Mouse (Mus musculus) spleen, postnatal 14 days (tissue): Measurements from ENCODE around the gene Adcy1.

Experiments used
- DNase-seq, 2 experiments: peaks; one replicate each; pipeline ENCODE4 v3.0.0; 2021 to 2022; ENCODE audit warnings: low spot score in 2 of 2

Adcy1 gene

DNA sequence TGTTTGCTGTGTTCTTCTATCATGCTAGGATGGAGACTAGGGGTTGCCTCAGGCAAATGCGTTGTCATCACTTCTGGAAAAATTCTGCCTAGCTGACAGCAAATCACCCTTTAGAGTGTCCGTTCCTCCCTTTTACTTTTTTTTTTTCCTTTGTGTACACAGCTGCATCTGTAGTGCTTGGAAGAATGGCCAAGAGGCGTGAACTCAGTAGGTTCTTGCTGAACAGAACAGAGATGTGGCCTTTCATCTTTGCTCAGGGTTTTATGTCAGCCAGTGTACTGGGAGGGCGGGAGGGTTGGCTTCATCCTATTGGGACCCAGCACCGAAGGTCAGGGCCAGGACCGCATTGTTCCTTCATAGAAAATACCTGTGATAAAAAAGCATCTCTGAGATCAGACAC is 72.0 kb downstream of the Adcy1 start:
- DNase-seq: no peak

DNA sequence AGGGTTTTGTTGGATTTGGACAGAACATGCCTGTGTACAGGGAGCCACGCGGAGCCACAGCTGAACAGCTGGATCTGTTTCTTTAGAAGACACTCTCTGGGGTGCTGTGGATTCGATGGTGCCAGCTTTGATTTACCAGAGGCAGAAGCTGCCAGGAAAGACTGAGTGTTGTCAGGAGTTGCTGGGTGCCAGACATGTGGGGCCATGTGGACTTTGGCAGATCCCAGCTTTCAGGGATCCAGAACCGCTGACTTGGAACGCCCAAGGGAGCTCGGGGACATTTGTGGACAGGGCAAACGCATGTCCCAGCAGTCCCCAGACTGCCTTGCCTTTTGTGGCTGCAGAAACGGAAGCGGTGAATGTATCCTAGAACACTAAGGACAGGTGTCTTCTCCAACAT is 72.5 kb downstream of the Adcy1 start:
- no peak for DNase-seq

DNA sequence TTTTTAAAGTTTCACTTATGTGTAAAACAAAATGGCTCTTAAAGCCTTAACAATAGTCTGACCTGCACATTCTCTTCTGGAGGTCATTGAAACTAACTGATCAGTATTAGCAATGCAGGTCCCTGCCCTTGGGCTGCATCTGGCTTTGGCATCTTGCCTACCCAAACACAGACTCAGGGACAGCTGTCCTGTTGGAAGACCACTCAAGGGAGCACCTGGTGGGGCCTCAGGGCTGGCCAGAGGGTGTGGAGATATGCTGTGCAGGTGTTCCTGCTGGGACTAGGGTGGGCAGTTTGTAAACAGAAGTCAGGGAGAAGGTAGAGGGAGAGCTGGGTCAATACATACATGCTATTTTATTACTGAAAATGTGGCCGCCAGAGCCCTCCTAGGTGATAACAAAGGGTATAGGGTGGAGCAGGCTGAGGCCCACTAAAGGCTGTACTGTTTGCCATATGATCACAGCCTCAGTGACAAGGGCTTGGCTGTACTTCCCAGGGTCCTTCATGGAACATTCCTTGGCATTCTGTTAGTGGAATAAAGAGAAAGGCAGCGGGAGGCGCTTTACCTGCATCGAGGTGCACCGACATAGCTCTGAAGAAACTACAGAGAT is 73.1 kb downstream of the Adcy1 start:
- no peak for DNase-seq

DNA sequence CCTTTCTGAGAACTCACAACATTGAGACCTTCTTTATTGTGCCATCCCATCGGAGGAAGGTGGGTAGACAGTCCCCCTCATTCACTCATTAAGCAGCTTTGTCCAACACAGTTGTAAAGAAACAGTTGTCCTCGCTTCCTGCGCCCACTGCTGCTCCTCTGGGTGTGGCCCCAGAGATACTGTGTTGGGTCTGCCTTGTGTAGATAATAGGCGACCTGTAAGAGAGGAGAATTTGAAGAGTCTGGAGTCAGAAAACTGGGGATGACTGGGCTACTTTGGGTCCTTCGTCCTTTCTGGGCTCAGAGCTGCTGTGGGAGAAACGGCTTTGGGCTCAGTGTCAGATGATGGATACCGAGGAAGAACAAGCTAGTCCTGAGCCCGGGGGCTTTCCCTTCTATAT is 75.1 kb downstream of the Adcy1 start:
- DNase-seq: no peak

DNA sequence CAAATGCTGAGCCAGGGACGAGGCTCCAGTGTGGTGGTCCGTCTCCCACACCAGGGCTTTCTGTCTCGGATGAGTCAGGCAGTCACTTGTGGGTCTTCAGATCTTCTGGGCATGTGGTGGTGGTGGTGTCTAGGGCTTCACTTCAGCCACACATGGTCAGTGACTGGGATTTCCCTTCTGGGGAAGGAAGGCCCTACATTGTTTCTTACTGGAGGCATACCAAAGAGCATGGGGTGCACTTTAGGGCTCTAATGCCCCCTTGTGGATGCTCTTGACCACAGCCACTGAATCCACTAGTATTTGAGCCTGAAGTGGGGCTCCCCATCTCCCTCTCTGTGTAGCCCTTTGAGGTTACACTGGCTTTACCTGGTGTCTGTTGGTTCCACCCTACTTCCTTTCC is 77.2 kb downstream of the Adcy1 start:
- no peak for DNase-seq

DNA sequence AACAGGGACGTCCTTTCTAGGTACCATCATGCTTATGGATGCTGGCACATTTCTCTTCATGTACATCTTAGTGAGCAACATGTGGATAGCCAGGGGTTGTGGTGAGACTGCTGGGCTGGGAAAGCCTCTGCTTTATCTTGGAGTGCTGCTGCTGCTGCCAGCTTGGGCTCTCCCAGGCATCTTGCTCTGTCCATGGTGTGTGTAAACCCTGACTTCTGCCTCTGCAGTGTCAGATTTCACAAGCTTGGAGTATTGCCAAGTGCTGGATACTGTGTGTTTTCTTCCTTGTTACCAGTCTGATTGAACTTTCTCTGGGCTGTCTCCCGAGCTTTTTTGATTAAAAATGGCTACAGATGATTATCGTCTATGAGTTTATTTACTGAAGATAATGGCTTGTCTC is 79.4 kb downstream of the Adcy1 start:
- DNase-seq: no peak

DNA sequence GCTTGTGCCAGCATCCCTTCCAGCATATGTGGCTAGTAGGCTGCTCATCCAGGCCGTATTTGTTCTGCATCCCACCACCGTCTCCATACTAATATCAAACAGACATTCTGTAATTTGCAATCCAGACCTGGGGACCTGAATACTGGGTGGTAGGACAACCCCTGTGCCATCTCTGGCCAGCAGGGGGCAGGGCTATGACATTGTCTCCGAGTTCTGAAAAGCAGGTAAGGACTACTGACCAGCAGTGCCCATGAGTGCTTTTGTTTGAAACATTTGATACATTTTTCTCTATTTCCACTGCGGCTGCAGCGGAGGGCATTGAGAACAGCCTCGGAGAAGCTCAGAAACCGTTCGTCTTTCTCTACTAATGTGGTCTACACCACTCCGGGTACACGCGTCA is 81.1 kb downstream of the Adcy1 start:
- no peak for DNase-seq

DNA sequence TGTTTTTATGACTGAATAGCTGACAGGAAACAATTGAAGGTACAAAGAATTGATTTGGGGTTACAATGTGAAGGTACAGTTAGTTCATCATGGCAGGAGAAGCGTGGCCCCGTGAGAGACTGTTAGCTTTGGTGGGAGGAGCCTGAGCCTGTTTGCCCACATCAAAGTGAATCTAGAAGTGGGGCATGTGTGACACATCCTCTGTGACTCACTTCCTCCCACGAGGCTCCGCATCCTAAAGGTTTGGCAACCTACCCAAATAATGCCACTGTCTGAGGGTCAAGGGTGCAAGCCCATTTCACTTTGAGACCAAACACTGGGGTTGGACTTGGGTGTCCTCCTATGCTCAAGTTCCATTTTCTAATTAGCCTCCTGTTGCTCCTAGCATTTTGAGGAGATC is 81.9 kb downstream of the Adcy1 start:
- no peak for DNase-seq

DNA sequence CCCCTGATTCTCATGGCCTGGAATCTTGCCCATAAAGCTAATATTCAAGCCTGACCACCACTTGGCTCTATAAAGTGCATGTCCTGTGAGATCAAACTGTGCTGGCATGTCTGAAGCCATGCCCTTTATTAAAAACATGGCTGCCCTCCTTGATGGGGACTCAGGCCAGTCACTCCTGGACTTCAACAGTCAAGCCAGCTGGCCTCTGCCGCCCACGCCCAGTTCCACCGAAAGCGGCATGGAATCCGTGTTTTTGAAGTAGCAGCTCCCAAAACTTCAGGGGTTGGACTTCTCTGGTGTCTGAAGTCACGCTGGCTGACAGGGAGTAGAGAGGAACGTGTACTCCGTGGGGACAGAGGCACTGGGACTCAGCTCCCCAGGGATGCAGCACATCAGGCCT is 84.2 kb downstream of the Adcy1 start:
- DNase-seq: no peak

DNA sequence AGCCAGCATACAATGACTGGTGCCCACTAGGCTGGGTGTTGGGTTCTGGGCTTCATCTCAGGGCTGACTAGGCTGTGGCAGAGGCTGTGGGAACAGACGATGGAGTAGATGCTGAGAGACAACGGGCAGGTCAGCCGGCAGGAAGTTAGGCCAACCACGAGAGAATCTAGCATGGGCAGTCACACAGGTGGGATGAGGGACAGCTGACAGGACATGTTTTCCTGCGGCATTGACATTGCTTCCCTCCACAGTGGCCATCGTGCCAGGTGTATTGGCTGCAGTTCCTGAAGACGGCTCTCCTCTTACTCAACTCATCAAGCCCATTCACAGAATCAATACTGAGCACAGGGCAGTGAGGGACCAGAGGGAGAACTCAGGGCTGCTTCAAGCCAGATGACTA is 84.7 kb downstream of the Adcy1 start:
- no peak for DNase-seq

DNA sequence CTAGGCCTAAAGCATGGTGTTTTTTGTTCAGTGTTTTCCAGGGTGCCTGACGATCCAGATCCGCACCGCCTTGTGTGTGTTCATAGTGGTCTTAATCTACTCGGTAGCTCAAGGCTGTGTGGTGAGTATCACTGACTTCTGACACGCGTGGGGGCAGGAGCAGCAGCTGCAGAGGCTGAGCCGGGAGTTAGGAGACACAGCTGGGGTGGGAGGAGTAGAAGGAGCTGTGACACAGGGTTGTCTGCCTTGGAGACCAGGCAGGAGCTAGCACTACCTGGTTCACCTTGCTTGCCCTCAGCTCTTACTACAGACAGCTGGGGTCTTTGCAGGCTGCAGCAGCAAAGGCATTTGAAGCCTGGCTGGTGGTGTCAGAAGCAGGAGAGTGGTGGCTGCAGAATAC is 86.2 kb downstream of the Adcy1 start:
- no peak for DNase-seq

DNA sequence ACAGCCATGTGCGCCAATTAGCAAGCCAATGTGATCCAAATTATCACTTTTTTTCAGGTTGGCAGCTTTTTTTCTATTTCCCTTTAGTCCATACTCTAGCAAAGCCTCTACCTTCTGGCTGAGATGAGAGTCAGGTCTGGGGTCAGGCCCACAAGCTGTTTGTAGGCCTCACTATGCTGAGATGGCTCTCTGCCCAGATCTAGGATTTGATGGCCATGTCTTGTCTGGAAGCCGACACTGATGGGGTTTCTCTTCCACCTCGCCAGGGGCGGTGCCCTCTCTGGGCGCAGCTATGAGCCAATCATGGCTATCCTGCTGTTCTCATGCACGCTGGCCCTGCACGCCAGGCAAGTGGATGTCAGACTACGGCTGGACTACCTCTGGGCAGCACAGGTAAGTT is 87.2 kb downstream of the Adcy1 start:
- no peak for DNase-seq

DNA sequence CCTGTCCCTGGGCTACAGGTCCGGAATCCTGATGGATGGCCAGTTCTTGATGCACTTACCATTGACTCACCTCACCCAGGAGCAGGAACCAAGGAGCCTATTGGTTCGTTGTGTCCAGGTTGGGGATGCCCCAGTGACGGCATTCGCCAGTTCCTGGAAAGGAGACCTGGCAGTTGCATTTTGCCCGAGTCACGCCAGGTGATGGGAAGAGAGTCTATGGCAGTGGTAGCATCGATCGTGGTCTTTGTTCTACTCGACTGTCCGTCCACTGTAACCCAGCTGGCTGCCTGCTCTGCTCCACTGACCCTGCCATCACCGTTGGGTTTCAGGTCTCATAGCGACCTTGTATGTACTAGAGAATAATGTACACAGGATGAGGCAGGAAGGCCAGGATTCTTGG is 89.1 kb downstream of the Adcy1 start:
- DNase-seq: no peak

DNA sequence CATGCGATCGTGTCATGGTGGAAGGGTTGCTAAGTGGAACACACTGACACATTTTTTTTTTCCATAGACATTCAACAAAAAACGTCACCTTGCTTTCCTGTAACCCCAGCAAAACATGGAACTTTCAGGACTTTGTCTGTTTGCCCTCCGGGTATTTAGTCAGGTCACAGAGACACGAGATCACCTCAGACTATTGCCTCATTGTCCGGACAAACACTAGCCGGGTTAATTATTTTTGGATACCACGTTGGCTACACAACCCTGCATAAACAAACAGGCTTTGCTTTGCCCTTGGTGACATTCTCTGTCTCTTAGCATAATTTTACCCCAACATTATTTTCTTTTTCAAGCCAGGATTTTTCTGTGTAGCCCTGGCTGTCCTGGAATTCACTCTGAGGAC is 89.8 kb downstream of the Adcy1 start:
- DNase-seq: no peak

DNA sequence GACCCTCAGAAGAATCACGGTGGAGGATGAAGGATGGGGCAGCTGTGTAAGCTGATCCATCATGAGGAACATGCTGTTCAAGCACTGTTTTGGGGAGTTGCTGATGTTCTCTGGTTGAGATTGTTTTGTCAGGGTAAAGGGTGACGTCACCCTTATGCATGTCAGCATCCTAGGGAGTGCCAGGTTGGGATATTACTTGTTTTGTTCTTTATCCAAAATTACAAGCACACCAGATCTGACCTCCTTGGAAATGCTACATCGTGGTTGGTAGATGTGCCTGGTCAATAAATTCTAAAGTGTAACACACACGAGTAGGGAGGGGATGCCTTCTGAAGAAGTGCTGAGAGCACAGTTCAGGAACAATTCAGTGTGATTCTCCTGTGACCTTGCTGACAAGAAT is 93.1 kb downstream of the Adcy1 start:
- no peak for DNase-seq

DNA sequence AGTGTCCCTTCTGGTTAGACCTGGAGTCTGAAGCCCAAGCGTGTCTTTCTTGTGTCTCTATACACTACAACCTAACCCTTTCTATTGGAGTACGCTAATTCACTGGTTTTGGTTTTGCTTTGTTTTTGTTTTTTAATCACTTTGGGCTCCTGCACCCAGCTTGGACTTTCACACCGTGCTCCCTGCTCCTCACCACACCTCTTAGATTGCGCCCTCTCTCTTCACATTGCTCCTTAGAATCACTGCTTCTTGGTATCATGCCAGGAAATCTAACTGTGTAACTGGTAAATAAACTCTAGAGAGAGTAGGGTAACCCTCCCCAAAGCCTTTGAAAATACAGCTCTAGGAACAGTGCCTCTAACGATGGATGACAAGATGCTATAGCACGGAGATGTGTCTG is 94.9 kb downstream of the Adcy1 start:
- no peak for DNase-seq

DNA sequence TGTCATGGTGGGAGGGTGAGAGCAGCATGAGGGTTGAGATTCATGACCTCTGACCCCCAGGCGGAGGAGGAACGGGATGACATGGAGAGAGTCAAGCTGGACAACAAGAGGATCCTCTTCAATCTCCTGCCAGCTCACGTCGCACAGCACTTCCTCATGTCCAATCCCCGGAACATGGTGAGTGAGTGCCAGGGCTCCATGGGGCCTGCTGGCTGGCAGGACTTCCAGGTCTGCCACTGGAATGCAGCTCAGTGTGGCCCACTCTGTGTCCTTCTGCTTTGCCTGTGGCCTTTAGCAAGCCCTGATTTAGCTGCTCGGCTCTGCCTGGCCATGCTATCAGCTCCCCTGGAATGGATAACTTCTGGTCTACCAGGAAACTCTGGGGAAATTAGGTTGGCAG is 96.9 kb downstream of the Adcy1 start:
- DNase-seq: no peak

DNA sequence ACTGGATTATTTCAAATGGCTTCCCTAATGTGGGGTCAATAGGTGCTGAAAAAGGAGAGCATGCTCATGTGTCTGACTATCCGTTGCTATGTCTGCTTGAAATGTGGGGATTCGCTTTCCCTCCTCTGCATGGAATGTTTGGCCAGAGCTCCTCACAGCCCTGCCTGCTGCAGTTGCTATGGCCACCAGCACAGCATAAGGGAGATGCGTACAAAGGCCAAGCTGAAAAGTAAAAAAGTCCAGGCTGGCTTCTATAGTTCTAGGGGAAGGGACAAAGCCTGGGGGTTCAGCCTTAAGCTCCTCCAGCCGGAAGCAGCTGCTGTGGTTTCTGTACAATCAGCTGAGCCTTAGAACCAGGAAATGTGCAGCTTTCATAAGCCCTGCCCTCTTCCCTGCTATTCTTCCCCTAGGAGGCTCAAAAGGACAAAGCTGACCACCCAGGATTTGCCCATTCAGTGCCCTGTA is 97.4 kb downstream of the Adcy1 start:
- DNase-seq: no peak

DNA sequence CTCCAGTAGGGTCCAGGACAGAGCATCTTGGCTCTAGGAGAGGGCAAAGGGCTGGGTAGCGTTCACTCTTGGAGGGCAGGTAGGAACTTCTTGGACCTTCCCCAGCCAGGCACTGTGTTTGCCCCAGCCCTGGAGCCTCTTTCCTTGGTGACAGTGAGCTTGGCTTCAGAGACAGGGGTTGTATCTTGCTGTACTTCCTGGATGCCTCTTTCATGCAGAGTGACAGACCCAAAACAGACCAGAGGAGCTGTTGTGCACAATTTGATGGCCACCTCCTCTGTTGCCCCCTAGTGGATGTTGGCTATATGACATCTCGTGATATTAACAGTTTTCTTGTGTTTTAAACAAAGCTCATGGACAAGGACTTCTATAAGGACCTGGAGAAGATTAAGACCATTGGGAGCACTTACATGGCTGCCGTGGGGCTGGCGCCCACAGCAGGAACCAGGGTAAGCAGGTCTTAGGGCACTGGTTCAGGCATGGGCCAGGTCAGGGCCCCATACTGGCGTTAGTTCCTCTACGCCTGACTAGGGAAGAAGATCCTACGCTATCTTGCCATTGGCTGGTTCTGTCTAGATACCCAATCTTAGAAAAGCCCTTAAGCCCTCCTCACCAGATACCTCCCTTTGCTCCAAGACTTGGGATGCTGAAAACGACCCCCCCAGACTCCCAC is 98.3 kb downstream of the Adcy1 start:
- DNase-seq: no peak

DNA sequence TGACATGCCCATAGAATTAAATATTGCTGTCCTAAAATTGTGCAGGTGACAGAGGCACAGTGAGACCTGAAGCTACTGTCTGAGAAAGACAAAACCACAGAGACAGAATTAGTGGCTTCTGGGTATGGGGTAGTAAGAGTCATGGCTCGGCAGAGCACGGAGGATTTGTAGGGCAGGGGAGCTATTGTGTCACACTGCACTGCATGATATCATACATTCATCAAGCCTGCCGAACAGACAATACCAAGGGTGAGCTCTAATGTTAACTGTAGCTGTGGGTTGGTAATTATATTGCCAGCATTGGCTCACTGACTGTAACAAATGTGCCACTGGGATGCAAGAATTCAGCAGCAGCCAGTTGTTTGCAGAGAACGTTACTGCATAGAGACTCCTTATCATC is 101.1 kb downstream of the Adcy1 start:
- no peak for DNase-seq

DNA sequence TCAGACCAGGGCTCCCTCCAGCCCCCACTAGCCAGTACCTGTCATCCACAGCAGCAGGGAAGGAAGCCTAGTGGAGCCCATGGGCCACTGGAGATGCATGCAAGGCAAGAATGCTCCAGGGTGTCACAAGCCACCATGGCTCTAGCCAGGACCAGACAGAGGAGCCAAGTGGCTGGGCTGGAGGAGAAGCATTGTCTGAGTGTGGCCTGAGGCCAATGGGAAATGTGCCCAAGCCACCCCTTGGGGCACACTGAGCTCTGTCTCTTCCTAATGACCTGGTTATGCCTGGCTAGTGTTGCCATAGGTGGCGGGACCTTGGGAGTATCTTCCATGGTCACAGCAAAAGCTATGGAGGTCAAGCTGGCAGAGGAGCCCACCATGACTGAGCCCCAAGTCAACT is 106.4 kb downstream of the Adcy1 start:
- DNase-seq: no peak

DNA sequence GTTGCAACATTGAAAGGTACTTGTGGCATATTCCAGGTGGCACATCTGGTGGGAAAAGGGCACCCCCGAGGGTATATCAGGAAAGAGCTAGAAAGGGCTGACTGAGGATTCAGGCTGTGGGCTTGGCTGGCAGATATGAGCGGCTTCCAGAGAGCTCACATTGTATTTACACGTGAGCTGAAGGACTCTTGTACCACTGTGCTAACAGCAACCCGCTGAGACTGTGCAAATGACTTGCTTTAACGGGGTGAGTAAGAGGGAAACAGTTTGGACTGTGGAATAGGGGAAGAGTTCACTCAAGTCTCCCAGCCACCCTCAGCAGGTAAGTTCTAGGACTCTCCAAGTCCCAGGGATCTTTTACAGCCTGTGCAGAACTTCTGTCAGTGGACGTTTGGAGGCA is 110.4 kb downstream of the Adcy1 start:
- DNase-seq: no peak

DNA sequence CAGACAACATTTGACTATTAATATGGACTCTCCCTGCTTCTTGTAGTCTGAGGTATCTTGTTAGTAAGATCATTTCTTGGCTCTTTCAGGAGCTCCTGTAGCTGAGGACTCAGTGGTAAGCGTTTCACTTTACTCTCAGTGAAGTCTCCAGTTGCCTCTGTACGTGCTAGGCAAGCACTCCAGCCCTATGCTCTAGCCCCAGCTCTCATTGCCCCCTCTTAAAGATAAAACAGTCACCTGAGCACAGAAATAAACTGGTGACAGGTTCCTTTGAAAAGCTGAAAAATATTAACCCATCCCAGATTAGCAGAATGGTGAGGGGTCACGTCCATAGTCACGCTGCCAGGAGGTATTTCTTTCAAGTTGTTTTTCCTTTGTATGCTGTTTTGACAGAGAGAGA is 115.4 kb downstream of the Adcy1 start:
- DNase-seq: no peak

DNA sequence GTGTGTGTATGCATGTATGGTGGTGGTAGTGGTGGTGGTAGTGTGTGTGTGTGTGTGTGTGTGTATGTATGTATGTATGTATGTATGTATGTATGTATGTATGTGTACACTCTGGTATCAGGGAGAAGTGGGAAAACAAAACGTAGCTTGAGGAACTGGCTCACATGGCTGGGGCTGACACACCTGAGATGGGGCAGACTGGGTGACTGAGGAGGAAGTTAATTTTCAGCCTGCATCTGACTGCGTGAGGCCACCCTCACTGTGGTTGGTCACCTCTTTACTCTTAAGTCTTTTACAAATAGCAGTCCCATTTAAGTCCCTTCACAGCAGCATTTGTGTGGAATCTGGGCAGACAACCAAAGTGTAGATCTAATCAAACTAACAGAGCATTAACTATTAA is 116.0 kb downstream of the Adcy1 start:
- no peak for DNase-seq
